Mouse (Mus musculus): ENCODE data around the gene Prss40.
"Not testable (repeated sequence)": the region's sequence is repeated elsewhere in the genome, so short reads cannot be mapped to it uniquely, and the experiment has no call there.

GRCm38 (mm10) chr1:34535043-34535698, 25.6 kb downstream of the Prss40 start, which contains the start of gene Cfc1:
- TF ChIP-seq CTCF (IDR thresholded peaks at IDR 0.05; ENCODE audit: control insufficient read depth, insufficient read depth, insufficient replicate concordance, low read depth, low read length); POLR2A (IDR thresholded peaks at IDR 0.05; ENCODE audit: control insufficient read depth, low read depth, low read length): not testable (repeated sequence)

Measured in testis, adult 2 months (tissue).